Mouse (Mus musculus) spleen, adult 18-20 months (tissue): ENCODE data around the gene Pacsin1.

ENCODE experiments used
- DNase-seq, 2 experiments: peaks; one replicate each; pipeline ENCODE4 v3.0.0; 2022; ENCODE audit warnings: mixed read lengths in 2 of 2

The Pacsin1 gene

DNA sequence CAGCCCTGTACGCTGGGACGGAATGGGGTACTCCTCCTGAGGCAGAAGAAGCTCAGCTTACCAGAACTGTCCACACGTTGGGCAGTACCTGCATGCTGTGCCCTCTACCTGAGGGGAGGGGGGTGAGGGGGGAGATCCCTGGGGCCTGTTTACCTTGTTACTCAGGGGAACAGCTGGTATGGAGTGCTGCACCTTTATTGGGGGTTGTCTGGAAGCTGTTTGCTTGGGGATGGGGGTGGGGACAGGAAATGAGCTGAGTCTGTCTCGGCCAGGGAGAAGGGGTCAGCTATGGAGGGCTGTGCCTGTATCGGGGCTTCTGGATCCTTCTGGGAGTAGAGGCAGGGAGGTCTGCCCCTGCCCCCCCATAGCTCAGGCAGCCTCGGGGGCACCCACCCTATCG lies 71.2 kb downstream of the Pacsin1 start:
- DNase-seq, result no peak

GRCm38 (mm10) chr17:27728770-27729169 lies 73.5 kb downstream of the Pacsin1 start, which contains the start of gene Spdef:
TSS of gene Spdef (minus strand) at chr17:27728955.
- no peak for DNase-seq

DNA sequence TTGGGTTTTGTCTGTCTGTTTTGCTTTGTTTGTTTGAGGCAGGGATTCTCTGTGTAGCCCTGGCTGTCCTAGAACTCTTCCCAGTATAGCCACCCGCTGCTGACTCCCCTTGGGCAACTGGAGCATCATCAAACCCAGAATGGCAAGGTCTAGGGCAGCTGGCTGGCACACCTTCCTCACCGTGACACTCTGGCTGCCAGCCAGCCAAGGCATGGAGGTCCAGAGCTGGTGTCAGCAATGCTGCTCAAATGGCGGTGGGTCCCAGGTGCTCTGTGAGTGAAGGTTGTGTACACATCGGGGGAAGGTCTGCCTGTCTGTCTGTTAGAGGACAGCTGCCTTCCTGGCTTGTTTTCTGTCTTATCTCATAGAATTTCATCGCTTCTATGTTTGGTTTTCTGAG lies 76.8 kb downstream of the Pacsin1 start:
- DNase-seq, result no peak

- DNase-seq, result no peak
Observed at GRCm38 (mm10) chr17:27732694-27733093, 77.4 kb downstream of the Pacsin1 start.

- DNase-seq, result no peak
Observed at GRCm38 (mm10) chr17:27734344-27735073, 79.2 kb downstream of the Pacsin1 start.

DNA sequence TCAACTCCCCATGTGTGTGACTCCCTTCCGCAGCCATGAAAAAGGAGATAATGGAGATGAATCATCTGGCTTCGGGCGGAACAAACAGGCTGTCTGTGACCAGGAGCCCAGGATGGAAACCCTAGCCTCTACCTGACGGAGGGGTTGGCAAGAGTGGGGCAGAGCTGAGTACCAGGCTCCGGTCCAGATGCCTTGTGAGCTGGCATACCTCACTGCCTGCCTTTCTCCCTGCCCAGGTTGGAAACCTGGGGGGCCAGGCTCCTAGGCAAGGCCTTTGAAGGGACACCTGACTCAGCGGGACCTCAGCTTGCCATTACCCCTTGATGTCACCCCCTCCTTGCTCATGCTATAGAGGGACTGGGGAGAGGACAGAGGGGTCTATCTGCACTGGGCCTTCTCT lies 85.7 kb downstream of the Pacsin1 start:
- DNase-seq, result no peak

DNA sequence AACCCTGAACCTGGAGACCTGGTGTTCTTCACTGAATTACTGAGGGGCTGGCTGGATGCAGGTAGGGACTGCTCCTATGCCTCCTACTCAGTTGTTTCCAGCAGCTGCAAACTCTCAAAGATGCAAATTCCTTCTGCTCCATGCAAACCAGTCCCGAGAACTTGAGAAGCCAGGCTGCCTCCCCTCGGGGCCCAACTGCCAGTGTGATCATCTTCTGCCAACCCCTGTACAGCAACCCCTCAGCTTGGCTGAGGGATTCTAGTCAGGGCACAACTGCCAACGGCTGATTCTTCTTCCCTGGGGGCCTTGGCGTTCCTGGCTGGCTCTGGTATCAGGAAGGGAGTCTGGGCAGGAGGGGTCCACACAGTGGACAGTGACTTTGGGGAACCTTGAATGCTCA lies 91.1 kb downstream of the Pacsin1 start:
- no peak for DNase-seq

- no peak for DNase-seq
Observed at GRCm38 (mm10) chr17:27748123-27748522, 92.8 kb downstream of the Pacsin1 start.

- no peak for DNase-seq
Observed at GRCm38 (mm10) chr17:27750451-27750942, 95.2 kb downstream of the Pacsin1 start.

DNA sequence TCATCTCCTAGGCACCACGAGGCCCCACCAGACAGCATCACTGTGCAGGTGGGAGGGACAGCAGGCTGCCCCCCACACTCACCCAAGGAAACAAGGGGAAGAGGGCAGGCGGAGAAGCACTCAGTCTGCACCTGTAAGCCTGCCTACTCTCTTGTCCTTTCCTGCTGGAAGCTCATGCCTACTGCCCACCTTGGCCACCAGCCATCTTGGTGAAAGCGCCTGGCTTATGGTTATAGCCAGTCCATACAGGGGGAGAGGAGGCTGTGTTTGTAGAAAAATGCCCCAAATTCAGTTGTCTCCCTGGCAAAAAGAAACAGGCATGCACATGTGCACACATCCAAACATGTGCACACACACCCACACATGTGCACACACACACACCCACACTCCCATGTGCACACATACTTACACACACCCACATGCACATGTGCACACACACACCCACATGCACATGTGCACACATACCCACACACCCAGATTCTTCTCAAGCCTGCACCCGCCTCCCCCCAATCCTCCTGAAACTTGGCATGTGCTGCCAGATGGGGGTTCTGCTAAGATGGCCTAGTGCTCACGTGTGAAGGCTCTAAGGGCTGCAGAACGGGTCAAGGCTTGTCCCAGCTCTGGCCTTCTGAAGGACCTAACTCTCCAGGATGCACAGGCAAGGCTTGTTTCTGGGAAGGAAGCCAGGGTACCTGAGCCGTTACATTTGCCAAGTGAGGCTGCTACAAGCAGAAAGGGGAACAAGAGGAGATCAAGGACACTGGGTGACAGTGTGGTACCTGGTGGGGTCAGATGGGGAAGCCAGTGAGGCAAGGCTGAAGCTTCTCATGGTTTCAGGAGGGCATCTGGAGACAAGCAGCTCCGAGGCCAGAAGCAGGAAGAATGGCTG lies 96.2 kb downstream of the Pacsin1 start:
- DNase-seq, result no peak

DNA sequence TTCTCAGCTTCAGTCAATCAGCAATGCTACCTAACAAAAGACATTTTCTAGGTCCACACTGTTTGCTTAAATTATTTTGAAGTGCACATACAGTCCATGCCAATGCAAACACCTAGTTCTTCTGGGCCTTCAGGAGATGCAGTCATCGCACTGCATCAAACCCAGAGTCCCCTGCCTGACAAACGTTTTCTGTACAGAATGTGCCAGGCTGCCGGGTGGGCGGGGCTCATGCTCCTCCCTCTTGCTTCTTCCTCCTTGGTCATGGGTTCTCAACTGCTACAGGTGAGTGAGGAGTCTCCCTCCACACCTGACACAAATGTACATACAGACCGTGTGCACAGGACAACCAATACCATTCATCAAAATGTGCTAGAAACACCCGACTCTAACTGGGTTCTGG lies 104.9 kb downstream of the Pacsin1 start:
- DNase-seq, result no peak
